Mouse (Mus musculus): Measurements from ENCODE around the gene Slc1a2. TPM values are rescaled to one million over a fixed set of nuclear protein-coding genes. Genes with fewer than 3 reads are reported as not detected.

The Slc1a2 gene
- total and polyA plus RNA-seq, 3 experiments = 0.08 TPM; not detected in 2

- Histone ChIP-seq H3K79me2 (ENCODE audit: control insufficient read depth, insufficient read depth, low read length, poor library complexity) (no peaks in the 10 kb centered on the region), H3K4me3 (ENCODE audit: control insufficient read depth in 1 of 2, insufficient read depth in 1 of 2, low read depth in 2 of 2, low read length in 2 of 2) (no peak overlapping the region)
- no peak for TF ChIP-seq NELFE (IDR thresholded peaks at IDR 0.05; ENCODE audit: low read depth, low read length)
- TF ChIP-seq RCOR1 (IDR thresholded peaks at IDR 0.05; ENCODE audit: low read depth, low read length) = no peak
- no peak for TF ChIP-seq ZMIZ1 (IDR thresholded peaks at IDR 0.05; ENCODE audit: low read depth, low read length)
- TF ChIP-seq MAZ (IDR thresholded peaks at IDR 0.05; ENCODE audit: low read depth, low read length) = no peak
- TF ChIP-seq MYB (IDR thresholded peaks at IDR 0.05; ENCODE audit: low read depth, low read length) = no peak
- TF ChIP-seq BHLHE40 (IDR thresholded peaks at IDR 0.05; ENCODE audit: borderline replicate concordance, low read depth, low read length) = no peak
- TF ChIP-seq CHD1 (IDR thresholded peaks at IDR 0.05; ENCODE audit: low read depth, low read length) = no peak
- no peak for TF ChIP-seq NRF1 (IDR thresholded peaks at IDR 0.05; ENCODE audit: insufficient read depth, low read depth, low read length, poor library complexity, severe bottlenecking)
- no peak for TF ChIP-seq USF1 (IDR thresholded peaks at IDR 0.05; ENCODE audit: low read depth, low read length)
- no peak for TF ChIP-seq KAT2A (conservative IDR thresholded peaks at IDR 0.05; ENCODE audit: low read depth, low read length)
- no peak for TF ChIP-seq POLR2A (IDR thresholded peaks at IDR 0.05; ENCODE audit: control insufficient read depth in 1 of 2, insufficient read depth in 1 of 2, low read depth in 1 of 2, low read length in 2 of 2, poor library complexity in 1 of 2)
- no peak for TF ChIP-seq ETS1 (IDR thresholded peaks at IDR 0.05; ENCODE audit: low read depth, low read length)
- no peak for TF ChIP-seq UBTF (IDR thresholded peaks at IDR 0.05; ENCODE audit: borderline replicate concordance, insufficient read depth, low read depth, low read length)
- no peak for TF ChIP-seq TBP (IDR thresholded peaks at IDR 0.05; ENCODE audit: low read depth, low read length)
- TF ChIP-seq ZC3H11A (IDR thresholded peaks at IDR 0.05; ENCODE audit: low read depth, low read length) = no peak
- TF ChIP-seq MYC (IDR thresholded peaks at IDR 0.05; ENCODE audit: low read depth, low read length) = no peak
- no peak for TF ChIP-seq MAFK (IDR thresholded peaks at IDR 0.05; ENCODE audit: borderline replicate concordance, low read depth, low read length)
Observed at GRCm38 (mm10) chr2:102659521-102659830, 1.0 kb downstream of the Slc1a2 start.

GRCm38 (mm10) chr2:102661052-102661451 is 2.6 kb downstream of the Slc1a2 start:
- Histone ChIP-seq H3K4me1 (ENCODE audit: control insufficient read depth in 1 of 2, insufficient read depth in 2 of 2, low read length in 2 of 2) (no peaks in the 10 kb centered on the region), H3K27ac (ENCODE audit: control insufficient read depth, low read depth, low read length) (no peak overlapping the region), H3K27me3 (ENCODE audit: control insufficient read depth in 1 of 2, insufficient read depth in 2 of 2, low read length in 2 of 2) (peaks cover 3 to 7% of the 10 kb centered on the region in 2 experiments), H3K4me3 (ENCODE audit: control insufficient read depth in 1 of 2, insufficient read depth in 1 of 2, low read depth in 2 of 2, low read length in 2 of 2) (no peak overlapping the region), H3K9me3 (replicated peaks; ENCODE audit: insufficient read depth, low read length) (no peaks in the 10 kb centered on the region), H3K9ac (ENCODE audit: control insufficient read depth, low read depth, low read length, poor library complexity, severe bottlenecking) (no peak overlapping the region), H3K36me3 (ENCODE audit: control insufficient read depth in 1 of 2, insufficient read depth in 2 of 2, low read length in 2 of 2) (no peaks in the 10 kb centered on the region), H3K79me2 (ENCODE audit: control insufficient read depth, insufficient read depth, low read length, poor library complexity) (no peaks in the 10 kb centered on the region)
- no peak for TF ChIP-seq RAD21 (IDR thresholded peaks at IDR 0.05; ENCODE audit: low read depth, low read length)
- TF ChIP-seq ELF1 (IDR thresholded peaks at IDR 0.05; ENCODE audit: low read depth, low read length) = no peak
- TF ChIP-seq MXI1 (IDR thresholded peaks at IDR 0.05; ENCODE audit: low read depth, low read length) = no peak
- TF ChIP-seq SIN3A (IDR thresholded peaks at IDR 0.05; ENCODE audit: low read length) = no peak
- TF ChIP-seq ZNF384 (IDR thresholded peaks at IDR 0.05; ENCODE audit: low read depth, low read length) = no peak
- TF ChIP-seq MEF2A (IDR thresholded peaks at IDR 0.05; ENCODE audit: extremely low read depth, insufficient replicate concordance, low read depth, low read length, poor library complexity, severe bottlenecking) = no peak
- no peak for TF ChIP-seq RCOR1 (IDR thresholded peaks at IDR 0.05; ENCODE audit: low read depth, low read length)
- TF ChIP-seq ZC3H11A (IDR thresholded peaks at IDR 0.05; ENCODE audit: low read depth, low read length) = no peak
- no peak for TF ChIP-seq GATA1 (IDR thresholded peaks at IDR 0.05; ENCODE audit: low read depth, low read length)
- TF ChIP-seq GABPA (IDR thresholded peaks at IDR 0.05; ENCODE audit: low read depth, low read length) = no peak
- TF ChIP-seq HCFC1 (IDR thresholded peaks at IDR 0.05; ENCODE audit: low read depth, low read length) = no peak
- no peak for TF ChIP-seq NRF1 (IDR thresholded peaks at IDR 0.05; ENCODE audit: insufficient read depth, low read depth, low read length, poor library complexity, severe bottlenecking)
- TF ChIP-seq MAFK (IDR thresholded peaks at IDR 0.05; ENCODE audit: borderline replicate concordance, low read depth, low read length) = no peak
- no peak for DNase-seq (ENCODE audit: low read depth, low spot score)

More at GRCm38 (mm10) chr2:102659521-102659830, 1.0 kb downstream of the Slc1a2 start:
- Histone ChIP-seq H3K27me3 (ENCODE audit: control insufficient read depth in 1 of 2, insufficient read depth in 2 of 2, low read length in 2 of 2) (peaks cover 3 to 7% of the 10 kb centered on the region in 2 experiments), H3K36me3 (ENCODE audit: control insufficient read depth in 1 of 2, insufficient read depth in 2 of 2, low read length in 2 of 2) (no peaks in the 10 kb centered on the region), H3K4me1 (ENCODE audit: control insufficient read depth in 1 of 2, insufficient read depth in 2 of 2, low read length in 2 of 2) (no peaks in the 10 kb centered on the region), H3K9ac (ENCODE audit: control insufficient read depth, low read depth, low read length, poor library complexity, severe bottlenecking) (no peak overlapping the region), H3K9me3 (replicated peaks; ENCODE audit: insufficient read depth, low read length) (no peaks in the 10 kb centered on the region), H3K27ac (ENCODE audit: control insufficient read depth, low read depth, low read length) (no peak overlapping the region)
- DNase-seq (ENCODE audit: low read depth, low spot score) = no peak

All from MEL (cell line).